Mouse (Mus musculus) layer of hippocampus, postnatal 14 days (tissue): ENCODE measurements at regions not wholly inside any gene's neighbourhood (a gene's known extent, or its start where the extent isn't known, plus 50 kb on each side); places are given as distances from the start of the nearest gene placed in this dataset.
"Not testable (repeated sequence)": the region's sequence is repeated elsewhere in the genome, so short reads cannot be mapped to it uniquely, and the experiment has no call there.

Experiments used
- DNase-seq, 2 experiments: peaks; one replicate each; pipeline ENCODE4 v3.0.0; 2021 to 2022; ENCODE audit warnings: low spot score in 2 of 2, mixed read lengths in 1 of 2

- no peak for DNase-seq
These were observed 87.3 kb downstream of the Gm11077 start for GRCm38 (mm10) chr6:140816359-140816758.

DNA sequence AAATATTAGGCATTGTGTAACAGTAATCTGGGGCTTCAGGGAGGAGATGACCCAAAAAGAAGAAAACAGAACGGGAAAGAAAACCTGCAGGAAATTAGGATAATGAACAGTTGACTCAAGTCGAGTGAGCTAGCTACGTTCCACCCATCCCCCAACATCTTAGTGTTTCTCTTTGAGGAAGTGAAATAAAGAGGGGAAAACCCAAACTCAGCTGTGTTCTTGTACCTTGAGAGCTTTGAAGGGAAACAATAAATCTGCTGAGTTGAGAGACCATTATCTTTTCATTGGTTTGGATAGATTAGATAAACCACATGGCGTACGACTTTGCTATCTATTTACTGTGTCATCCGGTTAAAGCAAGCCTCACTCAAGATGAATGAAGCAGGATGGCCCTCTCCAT is 87.7 kb downstream of the Gm11077 start:
- DNase-seq: no peak

GRCm38 (mm10) chr6:140819451-140819878 is 90.4 kb downstream of the Gm11077 start:
- no peak for DNase-seq

DNA sequence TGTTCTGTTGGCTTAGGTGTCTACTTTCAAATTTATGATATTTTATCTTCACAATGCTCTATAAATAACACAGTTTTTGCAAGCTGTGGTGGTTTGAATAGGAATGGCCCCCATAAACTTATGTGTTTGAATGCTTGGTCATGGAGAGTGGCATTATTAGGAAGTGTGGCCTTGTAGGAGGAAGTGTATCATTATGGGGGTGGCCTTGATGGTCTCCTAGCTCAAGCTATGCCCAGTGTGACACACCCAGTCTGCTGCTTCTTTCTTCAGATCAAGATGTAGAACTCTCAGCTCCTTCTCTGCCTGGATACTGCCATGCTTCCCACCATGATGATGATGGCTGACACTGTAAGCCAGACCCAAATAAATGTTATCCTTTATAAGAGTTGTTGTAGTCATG is 97.4 kb downstream of the Gm11077 start:
- no peak for DNase-seq

DNA sequence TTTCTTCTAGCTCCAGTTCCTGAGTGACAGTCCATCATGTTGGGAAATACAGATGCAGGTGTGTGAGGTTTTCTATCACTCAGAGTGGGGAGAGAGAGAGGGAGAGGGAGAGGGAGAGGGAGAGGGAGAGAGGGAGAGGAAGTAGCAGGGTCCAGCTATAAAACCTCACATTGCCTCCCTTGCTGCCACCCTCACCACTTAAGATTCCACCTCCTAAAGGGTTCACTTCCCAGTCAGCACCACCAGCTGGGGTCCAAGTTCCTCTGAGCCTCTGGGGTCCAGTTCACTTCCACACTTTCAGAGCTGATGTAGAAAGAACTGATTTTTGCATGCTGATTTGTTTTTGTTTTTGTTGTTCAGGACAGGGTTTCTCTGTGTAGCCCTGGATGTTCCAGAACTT is 98.6 kb downstream of the Gm11077 start:
- no peak for DNase-seq

DNA sequence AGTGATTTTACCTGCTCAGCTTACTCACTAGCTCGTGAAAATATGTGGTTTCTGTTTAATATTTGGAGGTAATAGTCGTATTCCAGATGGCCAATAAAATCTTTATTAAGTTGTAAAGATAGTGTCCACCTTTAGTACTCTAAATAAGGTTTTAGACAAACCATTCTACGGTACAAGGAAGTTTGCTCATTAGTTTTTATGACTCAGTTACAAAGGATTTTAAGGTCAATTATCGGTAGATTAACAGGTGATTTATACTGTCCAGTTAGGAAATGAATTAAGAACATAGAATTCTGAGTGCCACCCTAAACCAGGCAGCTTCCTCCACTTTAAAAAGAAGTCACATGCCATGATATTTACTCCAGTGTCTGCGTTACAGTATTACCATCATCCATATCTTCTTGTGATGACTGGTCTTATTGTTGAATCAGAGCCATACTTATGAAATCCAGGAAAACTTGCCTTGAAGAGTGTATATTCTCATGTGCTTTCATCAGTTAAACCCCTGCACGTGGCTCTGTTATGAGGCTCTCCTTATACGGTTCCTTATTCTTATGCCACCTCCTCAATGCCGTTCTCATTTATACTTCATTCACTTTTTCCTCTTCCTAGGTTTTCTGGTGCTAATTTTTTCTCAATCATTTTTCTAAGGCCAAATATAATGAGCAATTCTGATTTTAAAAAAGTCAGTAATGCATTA is 114.4 kb downstream of the Gm11077 start:
- DNase-seq: no peak

DNA sequence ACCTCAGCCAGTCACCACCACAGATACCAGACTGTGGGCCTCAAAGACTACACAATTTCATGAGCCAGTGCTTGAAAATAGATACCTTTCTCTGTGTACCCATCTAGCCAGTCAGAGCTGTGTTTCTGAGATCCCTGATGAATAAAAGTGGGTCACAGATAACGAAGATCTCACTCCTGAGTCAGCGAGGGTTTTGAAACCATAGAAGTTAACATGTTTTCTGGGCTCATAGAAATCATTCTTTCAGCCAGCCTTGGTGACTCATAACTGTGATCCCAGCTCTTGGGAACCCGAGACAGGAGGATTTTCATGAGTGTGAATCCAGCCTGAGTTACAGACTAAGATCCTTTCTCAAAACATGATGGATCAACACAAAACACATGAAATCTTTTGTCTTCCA is 118.1 kb downstream of the Gm11077 start:
- DNase-seq: no peak

GRCm38 (mm10) chr6:140852420-140852819 is 123.3 kb downstream of the Gm11077 start:
- DNase-seq: no peak

DNA sequence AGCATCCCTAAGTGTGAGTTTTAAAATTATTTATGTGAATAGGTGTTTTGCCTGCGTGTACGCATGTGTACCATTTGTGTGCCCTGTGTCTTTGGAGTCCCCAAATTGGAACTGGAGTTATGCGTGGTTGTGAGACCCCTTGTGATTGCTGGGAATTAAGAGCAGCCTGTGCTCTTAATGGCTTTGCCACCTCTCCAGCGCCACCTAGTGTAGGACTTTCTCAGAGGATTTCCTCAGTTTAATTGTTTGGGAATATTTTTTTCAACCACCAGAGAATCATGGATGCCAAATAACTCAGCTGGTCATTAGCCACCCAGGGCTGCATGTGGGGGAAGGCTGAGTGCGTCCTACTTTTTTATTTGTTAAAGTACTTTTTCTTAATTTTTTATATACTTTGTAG is 124.4 kb downstream of the Gm11077 start:
- DNase-seq: peak; percentile 64 to 86

DNA sequence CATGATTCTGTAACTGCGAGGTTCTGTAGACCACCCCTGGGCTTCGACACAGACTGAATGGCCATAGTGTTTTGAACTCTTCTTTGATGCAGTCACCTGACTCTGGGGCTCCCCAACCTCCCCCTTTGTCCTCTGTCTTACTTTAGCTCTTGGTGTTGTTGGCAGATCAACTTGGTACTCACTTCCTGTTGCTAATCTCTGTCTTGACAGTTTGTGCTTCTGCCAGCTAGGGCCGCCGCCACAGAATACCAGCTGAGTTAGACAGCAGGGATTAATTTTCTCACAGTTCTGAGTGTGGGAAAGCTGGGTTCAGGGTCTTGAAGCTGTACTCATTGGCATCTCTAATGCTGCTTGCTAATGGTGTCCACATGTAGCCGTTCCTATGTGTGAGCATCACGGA is 125.6 kb downstream of the Gm11077 start:
- DNase-seq: no peak

DNA sequence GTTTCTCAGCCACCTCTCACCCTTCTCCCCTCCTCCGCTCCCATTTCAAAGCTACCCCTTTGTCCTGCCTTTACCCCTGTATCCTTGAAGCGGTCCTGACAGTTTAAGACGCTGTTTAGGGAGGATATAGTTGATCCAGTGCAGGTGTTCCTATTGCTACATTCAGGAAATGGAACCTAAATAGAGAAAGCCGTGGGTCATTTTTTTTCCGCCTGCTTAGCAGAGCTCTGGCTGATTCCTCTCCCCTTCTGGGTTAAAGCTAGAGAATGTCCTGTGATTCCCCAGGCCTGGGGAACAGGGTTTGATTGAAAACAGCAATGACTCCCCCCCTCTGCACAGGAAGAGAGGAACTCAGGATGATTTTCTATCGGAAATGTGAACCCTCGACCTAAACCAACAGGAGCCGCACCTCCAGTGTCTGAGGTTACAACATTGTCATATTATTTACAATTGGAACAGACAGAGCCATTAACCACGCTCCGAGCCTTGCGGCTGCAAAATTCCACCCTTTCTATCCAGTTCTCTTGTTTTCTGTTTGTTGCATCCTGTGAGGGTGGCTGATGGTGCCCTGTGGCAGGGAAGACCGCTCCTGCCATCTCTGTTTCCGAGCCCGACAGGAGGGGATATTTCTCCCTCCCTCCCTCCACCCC is 127.5 kb downstream of the Gm11077 start:
- DNase-seq: no peak

GRCm38 (mm10) chr6:140857118-140857746 is 128.1 kb downstream of the Gm11077 start:
- peak; percentile 34 to 62 for DNase-seq

GRCm38 (mm10) chr6:140869523-140869922 is 140.4 kb downstream of the Gm11077 start:
- not testable (repeated sequence) for DNase-seq

GRCm38 (mm10) chr6:140874831-140875230 is 145.7 kb downstream of the Gm11077 start:
- DNase-seq: no peak

- DNase-seq: no peak
These were observed 154.6 kb downstream of the Gm11077 start for GRCm38 (mm10) chr6:140883651-140884050.

- no peak for DNase-seq
These were observed 159.5 kb downstream of the Gm11077 start for GRCm38 (mm10) chr6:140888610-140889009.

DNA sequence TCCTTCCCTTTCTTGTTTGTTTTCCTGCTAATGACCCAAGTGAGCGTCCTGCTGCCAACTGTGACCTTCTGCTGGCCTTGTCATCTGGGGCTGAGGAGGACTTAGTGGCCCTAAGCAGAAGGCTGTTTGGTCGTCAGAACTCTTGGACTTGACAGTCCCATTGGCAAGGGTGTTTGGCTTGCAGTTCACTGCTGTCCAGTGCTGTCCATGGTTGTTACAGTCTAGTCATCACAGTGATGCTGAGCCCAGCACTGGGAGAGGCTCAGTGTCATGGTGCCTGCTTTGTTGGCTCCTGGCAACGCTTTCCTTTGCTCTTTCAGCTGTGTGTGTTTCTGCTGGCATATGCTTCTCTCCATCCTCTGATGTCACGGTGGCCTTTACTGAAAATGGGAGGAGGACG is 161.0 kb downstream of the Gm11077 start:
- peak in 1 of 2 experiments; percentile 13 for DNase-seq

DNA sequence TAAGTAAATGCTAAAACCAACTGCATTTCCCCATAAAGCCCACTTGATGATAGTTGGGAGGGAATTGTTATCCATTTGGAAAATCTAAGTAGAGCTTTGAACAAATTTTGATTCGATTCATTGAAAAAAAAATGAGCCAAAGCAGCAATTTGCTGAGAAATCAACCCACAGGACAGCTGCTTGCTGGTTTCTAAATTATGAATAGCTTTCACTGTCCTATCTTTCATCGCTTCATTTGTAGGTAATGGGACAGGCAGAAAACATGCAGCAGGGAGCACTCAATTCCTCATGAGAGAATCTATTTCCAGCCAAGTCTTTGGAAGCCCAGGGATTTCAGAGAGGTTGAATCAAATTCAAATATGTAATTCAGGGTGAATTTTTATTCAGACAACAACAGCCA is 161.5 kb downstream of the Gm11077 start:
- peak in 1 of 2 experiments; percentile 54 for DNase-seq

- no peak for DNase-seq
These were observed 165.4 kb downstream of the Gm11077 start for GRCm38 (mm10) chr6:140894467-140894866.

- DNase-seq: no peak
These were observed 166.4 kb downstream of the Gm11077 start for GRCm38 (mm10) chr6:140895441-140895840.

DNA sequence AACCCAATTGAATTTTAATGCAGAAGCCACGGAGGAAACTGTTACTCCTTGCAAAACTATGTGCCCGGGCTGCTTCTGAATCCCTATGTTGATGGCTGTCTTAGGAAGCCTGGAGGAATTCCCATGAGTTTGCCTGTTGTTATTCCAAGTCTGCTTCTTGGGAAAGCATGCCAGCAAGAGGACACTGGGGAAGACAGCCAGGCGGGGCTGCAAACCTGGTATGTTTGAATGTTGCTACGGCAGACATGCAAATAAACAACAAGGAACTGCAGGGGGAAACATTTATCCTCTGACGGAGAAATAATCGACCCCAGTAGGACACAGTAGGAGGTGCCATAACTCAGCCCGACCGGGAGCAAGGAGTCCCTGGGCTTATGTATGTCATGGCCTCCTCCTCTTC is 168.0 kb downstream of the Gm11077 start:
- DNase-seq: no peak

- DNase-seq: peak; percentile 46 to 55
These were observed 195.4 kb downstream of the Gm11077 start for GRCm38 (mm10) chr6:140924319-140924981.
